Mouse (Mus musculus): Measurements from ENCODE around the gene Zkscan3. TPM values are rescaled to one million over a fixed set of nuclear protein-coding genes. Genes with fewer than 3 reads are reported as not detected.

Zkscan3 gene
- polyA plus RNA-seq, 1 experiment from 2014 or later, result 101 TPM

DNA sequence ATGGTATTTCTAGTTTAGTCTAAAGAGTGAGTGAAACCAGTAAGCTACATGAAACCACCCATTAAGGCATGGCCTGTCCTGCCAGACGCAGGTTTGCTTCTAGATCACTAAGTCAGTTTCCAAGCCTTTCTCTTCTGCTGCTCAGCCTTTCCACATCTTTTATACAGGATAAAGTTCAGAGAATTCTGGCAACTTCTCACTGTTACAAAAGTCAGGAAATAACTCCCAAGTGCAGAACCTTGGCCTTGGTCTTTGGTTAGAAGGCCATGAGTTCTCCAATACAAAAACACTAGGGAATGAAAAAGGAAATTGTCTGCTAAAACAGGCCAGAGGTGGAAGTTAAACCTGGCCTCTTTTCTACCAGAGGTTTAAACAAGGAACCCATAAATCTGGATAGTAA, 7.3 kb downstream of the Zkscan3 start:
- H3K36me3 ChIP-seq, result peaks cover 71% of the 10 kb centered on the region
- no peak for ATAC-seq (ENCODE audit: insufficient number of reproducible peaks, insufficient read depth, low FRiP score, low TSS enrichment)
- WGBS, result 100% methylated on average over 1 of the region's 1 CpGs

DNA sequence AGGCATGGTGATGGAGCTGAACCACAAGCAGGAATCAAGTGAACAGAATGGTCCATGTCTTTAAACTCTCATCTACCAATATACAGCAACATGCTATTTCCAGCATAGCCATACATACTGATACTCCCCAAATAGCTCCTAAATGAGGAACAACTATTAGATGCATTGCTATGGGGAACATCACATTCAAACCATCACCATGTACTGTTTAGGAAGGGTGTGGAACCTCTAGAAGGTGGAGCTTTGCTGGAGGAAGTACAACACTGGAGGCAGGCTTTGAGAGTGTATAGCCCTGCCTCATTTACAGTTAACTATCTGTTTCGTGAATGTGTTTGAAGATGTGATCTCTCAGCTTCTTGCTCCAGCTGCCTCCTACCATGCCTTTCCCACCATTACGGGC, 24.8 kb downstream of the Zkscan3 start:
- Histone ChIP-seq H3K4me1 (no peaks in the 10 kb centered on the region), H3K27ac (no peak overlapping the region), H3K4me2 (replicated peaks) (no peak overlapping the region), H3K27me3 (no peaks in the 10 kb centered on the region), H3K36me3 (no peaks in the 10 kb centered on the region), H3K9me3 (no peaks in the 10 kb centered on the region), H3K9ac (no peak overlapping the region), H3K4me3 (no peak overlapping the region)
- 92% methylated on average over 2 of the region's 2 CpGs for WGBS
- ATAC-seq (ENCODE audit: insufficient number of reproducible peaks, insufficient read depth, low FRiP score, low TSS enrichment), result no peak

More for the DNA sequence above, 7.3 kb downstream of the Zkscan3 start:
- Histone ChIP-seq H3K9me3 (no peaks in the 10 kb centered on the region), H3K9ac (no peak overlapping the region), H3K4me3 (no peak overlapping the region), H3K4me2 (replicated peaks) (no peak overlapping the region), H3K27me3 (no peaks in the 10 kb centered on the region), H3K4me1 (no peaks in the 10 kb centered on the region), H3K27ac (no peak overlapping the region)

DNA sequence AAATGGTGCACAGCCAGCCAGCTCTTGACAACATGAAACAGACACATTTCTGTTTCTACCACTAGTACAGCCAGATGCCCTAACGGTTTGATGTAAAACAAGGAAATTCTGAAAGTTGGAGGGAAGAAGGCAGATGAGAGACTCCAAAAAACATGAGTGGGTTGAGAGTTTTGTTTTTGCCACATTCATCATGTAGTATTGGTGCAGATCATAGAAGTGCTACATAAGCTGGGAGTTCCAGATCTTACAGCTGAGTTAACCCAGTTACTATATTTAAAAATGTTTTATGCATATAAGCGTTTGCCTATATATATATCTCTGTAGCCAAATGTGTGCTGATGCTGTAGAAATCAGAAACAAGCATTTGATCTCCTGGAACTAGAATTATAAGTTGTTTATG, 29.9 kb downstream of the Zkscan3 start:
- 91% methylated on average over 2 of the region's 2 CpGs for WGBS
- Histone ChIP-seq H3K9me3 (no peaks in the 10 kb centered on the region), H3K27me3 (no peaks in the 10 kb centered on the region), H3K4me2 (replicated peaks) (no peak overlapping the region), H3K27ac (no peak overlapping the region), H3K36me3 (peaks cover 27% of the 10 kb centered on the region), H3K4me3 (no peak overlapping the region), H3K4me1 (no peaks in the 10 kb centered on the region), H3K9ac (no peak overlapping the region)
- ATAC-seq (ENCODE audit: insufficient number of reproducible peaks, insufficient read depth, low FRiP score, low TSS enrichment), result no peak

DNA sequence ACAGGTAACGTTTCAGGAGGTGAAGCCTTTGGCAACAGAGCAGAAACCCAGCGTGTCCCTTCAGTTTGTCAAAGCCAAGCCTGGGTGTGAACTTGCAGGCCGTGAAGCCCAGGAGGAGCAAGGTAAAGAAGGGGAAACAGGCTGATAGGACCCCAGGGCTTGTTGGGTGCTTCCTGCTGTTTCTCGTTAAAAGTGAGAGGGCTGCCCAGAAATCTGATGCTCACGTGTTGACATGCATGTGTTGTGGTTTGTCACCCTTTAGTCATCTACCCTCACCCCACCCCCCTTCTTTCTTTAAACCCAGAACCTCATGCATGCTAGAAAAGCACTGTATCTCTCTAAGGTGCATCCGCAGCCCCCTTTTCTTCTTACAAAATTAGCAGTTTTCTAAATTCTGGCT, 35.9 kb downstream of the Zkscan3 start:
- Histone ChIP-seq H3K27me3 (no peaks in the 10 kb centered on the region), H3K9ac (no peak overlapping the region), H3K36me3 (peaks cover 37% of the 10 kb centered on the region), H3K27ac (no peak overlapping the region), H3K4me1 (peaks cover 15% of the 10 kb centered on the region), H3K4me2 (replicated peaks) (no peak overlapping the region), H3K4me3 (no peak overlapping the region), H3K9me3 (no peaks in the 10 kb centered on the region)
- WGBS, result 61% methylated on average over 6 of the region's 6 CpGs
- ATAC-seq (ENCODE audit: insufficient number of reproducible peaks, insufficient read depth, low FRiP score, low TSS enrichment), result no peak

DNA sequence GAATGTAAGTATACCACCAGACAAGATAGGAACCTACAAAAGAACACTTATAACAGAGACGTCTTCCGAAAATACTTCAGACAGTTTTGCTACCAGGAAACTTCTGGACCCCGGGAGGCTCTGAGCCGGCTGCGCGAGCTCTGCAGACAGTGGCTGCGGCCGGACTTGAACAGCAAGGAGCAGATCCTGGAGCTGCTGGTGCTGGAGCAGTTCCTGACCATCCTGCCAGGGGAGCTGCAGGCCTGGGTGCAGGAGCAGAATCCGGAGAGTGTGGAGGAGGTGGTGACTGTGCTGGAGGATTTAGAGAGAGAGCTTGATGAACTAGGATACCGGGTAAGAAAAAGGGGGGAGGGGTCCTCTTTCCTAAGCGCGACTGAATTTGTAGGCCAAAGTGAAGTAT, 38.8 kb downstream of the Zkscan3 start:
- Histone ChIP-seq H3K4me2 (replicated peaks) (peak overlapping the region; percentile 57), H3K27me3 (no peaks in the 10 kb centered on the region), H3K36me3 (peaks cover 13% of the 10 kb centered on the region), H3K4me1 (peaks cover 15% of the 10 kb centered on the region), H3K27ac (no peak overlapping the region), H3K9ac (peak overlapping the region; percentile 92), H3K4me3 (peak overlapping the region; percentile 83), H3K9me3 (no peaks in the 10 kb centered on the region)
- no peak for ATAC-seq (ENCODE audit: insufficient number of reproducible peaks, insufficient read depth, low FRiP score, low TSS enrichment)
- 64% methylated on average over 12 of the region's 12 CpGs for WGBS

DNA sequence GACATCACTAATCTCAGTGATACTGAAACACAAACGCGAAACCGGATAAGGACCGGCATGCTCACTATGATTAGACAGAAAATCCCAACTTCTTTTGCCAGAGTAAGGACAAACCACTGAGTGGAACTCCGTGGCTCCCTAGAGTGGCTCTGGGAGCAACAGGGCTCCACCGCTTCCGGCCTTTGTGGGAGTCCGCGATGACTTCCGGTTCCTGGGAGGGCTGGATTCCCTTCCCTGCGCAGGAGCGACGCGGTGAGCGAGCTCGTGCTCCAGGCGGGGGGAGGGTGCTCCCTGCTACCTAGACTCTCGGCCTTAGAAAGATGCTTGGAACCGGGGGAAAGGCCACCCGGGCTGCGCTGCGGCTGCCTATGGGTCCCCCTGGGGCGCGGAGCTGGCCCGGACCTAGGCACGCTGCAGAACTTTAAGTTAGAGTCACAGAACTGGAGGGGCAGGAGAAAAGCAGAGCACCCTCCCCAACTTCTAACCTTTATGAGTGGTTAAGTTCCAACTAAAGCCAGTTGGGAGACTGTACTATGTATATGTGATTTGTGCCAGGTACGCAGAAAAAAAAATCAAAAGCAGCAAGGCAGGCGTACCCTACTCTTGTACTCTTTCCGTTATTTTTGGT, 39.8 kb downstream of the Zkscan3 start, which contains the start of gene Zscan12:
Gene Zscan12, plus strand, starts transcription at position 200 of the 628 bp plus-strand sequence.
- peak; percentile 99 for ATAC-seq (ENCODE audit: insufficient number of reproducible peaks, insufficient read depth, low FRiP score, low TSS enrichment)
- H3K4me1 ChIP-seq, result peaks cover 15% of the 10 kb centered on the region
- peak within 1 kb of the TSS; percentile 92 for H3K9ac ChIP-seq
- peaks cover 9% of the 10 kb centered on the region for H3K36me3 ChIP-seq
- no peaks in the 10 kb centered on the region for H3K27me3 ChIP-seq
- H3K27ac ChIP-seq, result peak within 1 kb of the TSS; percentile 84
- no peaks in the 10 kb centered on the region for H3K9me3 ChIP-seq
- peak within 1 kb of the TSS; percentile 83 for H3K4me3 ChIP-seq
- peak within 1 kb of the TSS; percentile 57 for H3K4me2 ChIP-seq (replicated peaks)
- WGBS, result 1% methylated on average over 29 of the region's 29 CpGs

DNA sequence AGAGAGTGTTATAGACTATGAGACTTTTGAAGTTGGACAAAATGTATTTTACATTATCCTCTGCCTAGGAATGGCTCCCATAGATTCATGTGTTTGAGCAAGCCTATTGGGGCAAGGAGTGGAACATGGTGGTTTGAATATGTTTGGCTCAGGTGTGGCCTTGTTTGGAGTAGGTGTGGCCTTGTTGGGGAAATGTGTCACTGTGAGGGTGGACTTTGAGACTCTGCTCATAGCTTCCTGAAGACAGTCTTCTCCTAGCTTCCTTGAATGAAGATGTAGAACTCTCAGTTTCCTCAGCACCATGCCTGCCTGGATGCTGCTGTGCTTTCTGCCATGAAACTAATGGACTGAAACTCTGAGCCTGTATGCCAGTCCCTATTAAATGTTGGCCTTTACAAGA, 52.0 kb downstream of the Zkscan3 start:
- H3K36me3 ChIP-seq, result no peaks in the 10 kb centered on the region
- H3K4me2 ChIP-seq (replicated peaks), result no peak overlapping the region
- H3K4me1 ChIP-seq, result no peaks in the 10 kb centered on the region
- H3K9ac ChIP-seq, result no peak overlapping the region
- H3K4me3 ChIP-seq, result no peak overlapping the region
- no peaks in the 10 kb centered on the region for H3K27me3 ChIP-seq
- no peak overlapping the region for H3K27ac ChIP-seq
- no peaks in the 10 kb centered on the region for H3K9me3 ChIP-seq
- no peak for ATAC-seq (ENCODE audit: insufficient number of reproducible peaks, insufficient read depth, low FRiP score, low TSS enrichment)

DNA sequence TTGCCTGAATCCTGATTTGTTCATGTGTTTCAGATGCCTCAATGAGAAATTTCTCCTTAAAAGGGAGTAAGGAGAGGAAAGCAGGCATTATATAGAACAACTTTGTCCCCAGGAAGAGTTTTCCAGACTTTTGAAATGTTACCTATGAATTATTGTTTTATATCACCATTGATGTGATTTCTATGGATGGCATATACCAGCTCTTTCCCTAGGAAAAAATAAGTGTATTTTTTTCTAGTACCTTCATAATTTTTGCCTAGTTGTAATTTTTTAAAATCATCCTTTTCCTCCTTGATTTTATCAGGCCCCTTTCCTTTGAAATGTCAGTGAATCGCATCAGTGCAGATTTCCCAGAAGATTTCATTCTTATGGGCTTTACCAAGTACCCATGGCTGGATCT, 55.9 kb downstream of the Zkscan3 start, which contains the start of gene Olfr1367:
Gene Olfr1367, plus strand, starts transcription at position 301 of the 400 bp plus-strand sequence.
- no peak for ATAC-seq (ENCODE audit: insufficient number of reproducible peaks, insufficient read depth, low FRiP score, low TSS enrichment)
- Histone ChIP-seq H3K9me3 (no peaks in the 10 kb centered on the region), H3K4me3 (no peak within 1 kb of the TSS), H3K36me3 (no peaks in the 10 kb centered on the region), H3K4me2 (replicated peaks) (no peak within 1 kb of the TSS), H3K27me3 (no peaks in the 10 kb centered on the region), H3K4me1 (no peaks in the 10 kb centered on the region), H3K27ac (no peak within 1 kb of the TSS), H3K9ac (no peak within 1 kb of the TSS)
- WGBS, result 88% methylated on average over 1 of the region's 1 CpGs

MicroRNAs within 50 kb of the gene (microRNA counts, 519-probe panel; counts per million panel counts)
- 4,091 counts per million, percentile 79 among the panel's probes with 10 or more counts for microRNA mmu-miR-1896

Small RNAs within 50 kb of the gene (microRNA-seq; reads per million reads assigned to microRNA genes)
- gene Mir1896 (not detected), gene Mir6942 (not detected)

Other genes starting within 250 kb of the Zkscan3 start
- 167 and 170 TPM in 2 replicates for gene Trim27, start 223.3 kb downstream of the Zkscan3 start, polyA plus RNA-seq (2016; fragmentation: Nextera tagmentation; extraction: Ambion mirVana)
- gene Gpx5, start 110.0 kb downstream of the Zkscan3 start, polyA plus RNA-seq (2016; fragmentation: Nextera tagmentation; extraction: Ambion mirVana), result not detected in 2 replicates
- gene Gpx6, start 90.6 kb downstream of the Zkscan3 start, polyA plus RNA-seq (2016; fragmentation: Nextera tagmentation; extraction: Ambion mirVana), result 0.13 and 0.55 TPM in 2 replicates
- not detected in 2 replicates for gene Olfr1367, start 55.8 kb downstream of the Zkscan3 start, polyA plus RNA-seq (2016; fragmentation: Nextera tagmentation; extraction: Ambion mirVana)
- 17.4 and 19.2 TPM in 2 replicates for gene Zscan12, start 39.9 kb downstream of the Zkscan3 start, polyA plus RNA-seq (2016; fragmentation: Nextera tagmentation; extraction: Ambion mirVana)
- 3.3 and 4.2 TPM in 2 replicates for gene Pgbd1, start 38.3 kb upstream of the Zkscan3 start, polyA plus RNA-seq (2016; fragmentation: Nextera tagmentation; extraction: Ambion mirVana)
- 30.5 and 34.4 TPM in 2 replicates for gene Zscan26, start 51.0 kb upstream of the Zkscan3 start, polyA plus RNA-seq (2016; fragmentation: Nextera tagmentation; extraction: Ambion mirVana)
- 2.6 and 3.1 TPM in 2 replicates for gene Nkapl, start 65.8 kb upstream of the Zkscan3 start, polyA plus RNA-seq (2016; fragmentation: Nextera tagmentation; extraction: Ambion mirVana)
- gene Zkscan4, start 76.2 kb upstream of the Zkscan3 start, polyA plus RNA-seq (2016; fragmentation: Nextera tagmentation; extraction: Ambion mirVana), result 3.6 and 4.4 TPM in 2 replicates
- gene Gm10065, start 76.7 kb upstream of the Zkscan3 start, polyA plus RNA-seq (2016; fragmentation: Nextera tagmentation; extraction: Ambion mirVana), result not detected in 2 replicates
- 0.37 TPM in 1 of 2 replicates, not detected in the other for gene AK157302, start 92.5 kb upstream of the Zkscan3 start, polyA plus RNA-seq (2016; fragmentation: Nextera tagmentation; extraction: Ambion mirVana)
- 2.3 and 2.9 TPM in 2 replicates for gene Gm11273, start 98.7 kb upstream of the Zkscan3 start, polyA plus RNA-seq (2016; fragmentation: Nextera tagmentation; extraction: Ambion mirVana)
- 8.2 and 9.4 TPM in 2 replicates for gene Zkscan8, start 128.4 kb upstream of the Zkscan3 start, polyA plus RNA-seq (2016; fragmentation: Nextera tagmentation; extraction: Ambion mirVana)
- gene Olfr1366, start 140.1 kb upstream of the Zkscan3 start, polyA plus RNA-seq (2016; fragmentation: Nextera tagmentation; extraction: Ambion mirVana), result 0.19 and 0.40 TPM in 2 replicates
- gene Olfr1535, start 157.1 kb upstream of the Zkscan3 start, polyA plus RNA-seq (2016; fragmentation: Nextera tagmentation; extraction: Ambion mirVana), result 0.08 TPM in 1 of 2 replicates, not detected in the other
- not detected in 2 replicates for gene Olfr1364, start 179.0 kb upstream of the Zkscan3 start, polyA plus RNA-seq (2016; fragmentation: Nextera tagmentation; extraction: Ambion mirVana)
- not detected in 2 replicates for gene Olfr1362, start 211.3 kb upstream of the Zkscan3 start, polyA plus RNA-seq (2016; fragmentation: Nextera tagmentation; extraction: Ambion mirVana)
- gene Olfr11, start 239.8 kb upstream of the Zkscan3 start, polyA plus RNA-seq (2016; fragmentation: Nextera tagmentation; extraction: Ambion mirVana), result not detected in 2 replicates

Measured in embryonic facial prominence, embryonic 12.5 days (tissue).